Mouse (Mus musculus) retina, postnatal 1 day (tissue): Measurements from ENCODE around the gene Abca15.
"Not testable (repeated sequence)": the region's sequence is repeated elsewhere in the genome, so short reads cannot be mapped to it uniquely, and the experiment has no call there.

ENCODE experiments used
- DNase-seq: peaks from one replicate; pipeline ENCODE4 v3.0.0-alpha.2; 2012

The Abca15 gene

DNA sequence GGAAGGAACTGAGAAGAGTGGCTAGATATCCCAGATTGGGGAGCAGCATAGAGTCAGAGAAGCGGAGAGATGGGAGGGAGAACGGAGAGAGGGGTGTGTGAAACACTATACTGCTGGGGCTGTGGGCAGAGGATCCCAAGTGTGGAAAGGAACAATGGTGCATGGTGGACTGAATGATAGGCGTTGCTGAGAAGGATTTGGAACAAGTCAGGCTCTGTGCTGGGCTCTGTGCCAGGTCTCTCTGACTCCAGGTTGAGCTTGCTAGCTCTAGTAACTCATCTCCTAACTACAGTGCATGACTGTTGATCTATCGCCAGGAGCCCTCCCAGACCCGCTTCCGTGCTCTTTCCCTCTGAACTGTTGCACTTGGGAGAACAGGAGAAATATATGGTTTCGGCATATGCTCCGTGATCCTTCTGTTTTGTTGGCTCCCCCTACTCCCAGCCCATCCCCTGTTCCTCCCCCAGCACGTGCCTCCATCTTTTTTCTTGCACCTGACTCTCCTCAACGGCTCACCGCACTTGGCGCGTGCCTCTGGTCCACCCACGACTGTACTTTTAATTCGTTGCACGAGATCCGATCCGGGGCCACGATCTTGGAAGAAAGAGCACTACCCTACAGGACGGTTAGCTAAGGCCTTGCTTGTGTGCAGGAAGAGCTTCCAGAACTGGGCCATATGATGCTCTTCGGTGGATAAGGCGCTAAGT lies at the start of gene Abca15:
Abca15 (plus strand) TSS at position 584 of the 707 bp plus-strand sequence.
- DNase-seq: peak; percentile 24

GRCm38 (mm10) chr7:120285286-120285685 lies 43.2 kb upstream of the Abca15 start:
- no peak for DNase-seq

- DNase-seq: no peak
These were observed 12.4 kb upstream of the Abca15 start for GRCm38 (mm10) chr7:120316086-120316485.

GRCm38 (mm10) chr7:120322963-120323362 lies 5.5 kb upstream of the Abca15 start:
- DNase-seq: no peak

DNA sequence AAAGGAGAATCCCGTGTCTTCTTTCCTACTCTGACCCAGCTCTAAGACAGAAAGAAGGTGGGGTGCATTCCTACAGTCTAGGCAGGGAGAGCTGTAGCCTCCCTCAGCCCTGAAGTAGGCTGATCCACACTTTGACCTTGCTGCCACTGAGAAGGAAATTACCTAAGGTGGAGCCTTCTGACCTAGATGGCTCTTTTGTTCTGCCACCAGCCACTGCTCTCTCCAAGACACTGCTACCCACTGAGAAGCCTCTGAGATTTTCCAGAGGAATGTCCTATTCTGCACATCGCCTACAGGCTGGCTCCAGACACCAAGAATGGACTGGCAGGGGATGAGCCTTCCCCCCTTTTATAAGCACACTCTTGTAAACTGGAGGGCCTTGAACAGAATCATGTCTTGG lies 2.6 kb upstream of the Abca15 start:
- DNase-seq: not testable (repeated sequence)

DNA sequence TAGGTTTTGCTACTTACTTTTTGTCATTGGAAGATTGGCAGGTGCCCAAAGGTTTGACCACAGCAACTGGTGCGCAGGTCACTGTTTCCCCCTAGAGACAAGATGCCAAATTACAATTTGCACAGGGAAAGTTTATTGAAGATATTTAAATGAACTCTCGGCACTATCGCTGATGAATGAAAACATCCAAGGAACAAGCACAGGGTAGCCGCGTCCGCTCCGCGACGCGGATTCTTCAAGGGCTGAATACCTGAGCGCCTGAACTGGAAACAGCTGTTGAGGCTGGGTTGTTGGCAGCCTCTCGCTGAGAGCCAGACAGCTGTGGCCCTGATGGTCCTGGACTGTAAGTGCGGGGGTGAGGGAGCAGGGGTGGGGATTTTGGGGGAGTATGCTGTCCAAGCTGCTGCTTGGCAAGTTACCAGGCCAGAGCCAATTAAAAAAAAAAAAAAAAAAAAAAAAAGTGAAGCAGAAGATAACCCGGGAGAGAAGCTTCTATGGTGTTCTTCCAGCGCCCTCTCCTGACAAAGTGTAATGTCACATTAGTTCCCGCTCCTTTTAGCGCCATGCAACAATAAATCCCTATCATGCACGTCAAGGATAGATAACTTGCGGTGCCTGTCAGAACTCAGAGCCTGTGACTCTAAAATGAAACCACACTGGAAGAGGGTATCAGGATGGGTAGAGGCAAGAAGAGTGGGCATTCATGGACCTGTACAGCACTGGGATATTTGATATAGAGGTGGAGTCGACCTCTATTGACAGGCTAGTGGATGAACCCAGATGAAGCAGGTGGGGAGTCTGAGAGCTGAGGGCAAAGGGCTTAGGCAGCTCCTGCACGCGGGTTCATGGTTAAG lies 1.0 kb upstream of the Abca15 start:
- DNase-seq: peak; percentile 76

GRCm38 (mm10) chr7:120361159-120361558 lies 32.7 kb downstream of the Abca15 start:
- peak; percentile 50 for DNase-seq

DNA sequence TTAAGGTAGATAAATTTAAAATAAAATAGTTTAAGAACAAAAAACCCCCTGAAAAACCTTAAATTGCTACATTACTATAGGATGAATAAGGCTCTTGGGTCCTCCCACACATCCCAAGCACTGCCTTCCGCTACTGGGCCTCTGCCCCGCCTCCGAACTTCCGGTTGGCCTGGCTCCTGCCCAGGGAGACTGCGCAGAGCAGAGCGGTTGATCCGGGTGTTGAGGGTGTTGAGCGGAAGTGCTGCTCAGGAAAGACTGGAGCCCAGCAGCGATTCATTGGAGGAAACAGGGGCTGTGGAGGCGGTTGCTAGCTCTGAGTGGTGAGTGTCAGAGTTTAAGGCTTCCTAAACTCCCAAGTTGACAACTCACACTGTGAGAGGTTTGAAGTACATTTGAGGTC lies 81.0 kb downstream of the Abca15 start, which contains the start of gene Abca16:
Abca16 (plus strand) TSS at position 201 of the 400 bp plus-strand sequence.
- no peak for DNase-seq

DNA sequence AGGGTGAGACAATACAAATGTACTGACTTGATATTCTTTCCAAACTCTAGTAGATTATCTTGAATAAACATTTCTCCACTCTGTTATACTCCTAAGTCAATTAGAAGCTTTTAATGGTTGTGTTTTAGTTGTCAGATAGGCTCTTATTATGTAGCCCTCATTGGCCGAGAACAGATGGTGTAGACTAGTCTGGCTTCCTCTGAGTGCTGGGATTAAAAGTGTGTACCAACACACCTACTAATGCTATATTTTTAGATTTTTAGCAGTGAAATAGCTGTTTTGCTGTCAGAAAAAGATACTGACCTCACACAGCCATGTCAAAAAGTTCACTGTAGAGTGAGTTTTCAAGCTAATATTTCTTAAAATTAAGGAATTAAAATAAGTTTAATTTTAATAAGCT lies 83.9 kb downstream of the Abca15 start:
- no peak for DNase-seq

- peak; percentile 11 for DNase-seq
These were observed 98.2 kb downstream of the Abca15 start for GRCm38 (mm10) chr7:120426625-120427024.

DNA sequence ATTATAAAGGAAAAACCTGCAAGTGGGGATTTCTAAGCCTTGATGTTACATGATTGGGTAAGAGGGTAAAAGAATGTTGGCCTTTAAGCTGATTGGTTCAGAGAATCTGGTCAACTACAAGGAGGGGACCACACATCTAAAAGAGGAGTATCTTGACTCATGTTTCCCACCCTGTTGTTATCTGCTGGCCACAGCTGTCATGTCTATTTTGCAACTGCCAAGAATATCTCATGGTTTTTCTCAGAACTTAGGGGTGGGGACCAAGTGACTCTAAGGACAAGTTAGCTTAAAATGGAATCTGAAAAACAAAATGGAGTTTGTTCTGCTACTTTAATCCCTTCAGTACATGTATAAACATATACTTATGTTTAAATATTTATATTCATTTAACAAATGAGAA lies 103.0 kb downstream of the Abca15 start:
- DNase-seq: no peak
